Mouse (Mus musculus) c-Kit-positive CD71-positive TER-119-positive erythroid progenitor cells, embryonic 14.5 days (primary cell): ENCODE data around the gene Dnm3.

Experiments used
- DNase-seq: peaks from one replicate; pipeline ENCODE4 v3.0.0-alpha.2; 2013; ENCODE audit warnings: low spot score

Dnm3 gene

GRCm38 (mm10) chr1:162324412-162324811, 153.4 kb downstream of the Dnm3 start:
- DNase-seq, result no peak

DNA sequence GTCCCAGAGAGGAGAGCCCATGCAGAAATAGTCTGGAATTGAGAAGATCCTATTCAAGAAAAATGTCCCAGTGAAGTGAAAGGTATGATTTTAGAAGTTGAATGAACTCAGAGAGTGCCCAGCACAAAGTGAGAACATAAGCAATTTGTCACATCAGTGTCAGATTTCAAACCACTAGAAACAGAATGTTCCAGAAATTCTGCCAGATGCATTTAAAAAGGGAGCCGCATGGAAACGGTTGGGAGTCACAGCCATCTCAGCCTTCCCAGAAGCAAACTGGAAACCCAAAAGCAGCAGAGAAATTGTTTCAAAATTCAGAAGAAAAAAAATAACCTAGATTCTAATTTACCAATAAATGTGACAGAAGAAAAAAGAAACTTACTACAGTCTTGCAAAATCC, 154.7 kb downstream of the Dnm3 start:
- no peak for DNase-seq

- peak; percentile 7 for DNase-seq
These were observed 164.2 kb downstream of the Dnm3 start for GRCm38 (mm10) chr1:162313451-162314276.

DNA sequence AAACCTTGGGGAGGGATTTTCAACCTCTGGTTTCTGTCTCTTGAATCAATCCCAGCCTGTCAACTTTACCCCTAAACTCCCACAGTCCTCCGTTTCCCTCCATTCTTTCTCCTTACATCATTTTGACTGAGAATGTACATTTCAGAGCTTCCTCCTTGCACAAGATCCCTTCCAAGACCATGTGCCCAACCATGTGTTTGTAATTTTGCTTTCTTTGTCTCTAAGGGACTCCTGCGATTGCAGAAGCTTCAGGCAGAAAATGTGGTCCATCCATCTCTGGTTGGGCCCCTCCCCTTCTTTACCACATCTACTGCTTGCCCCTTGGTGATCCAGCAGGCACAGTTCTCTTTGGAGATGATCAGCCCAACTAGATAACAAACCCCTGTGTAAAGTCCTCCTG, 165.2 kb downstream of the Dnm3 start:
- no peak for DNase-seq

DNA sequence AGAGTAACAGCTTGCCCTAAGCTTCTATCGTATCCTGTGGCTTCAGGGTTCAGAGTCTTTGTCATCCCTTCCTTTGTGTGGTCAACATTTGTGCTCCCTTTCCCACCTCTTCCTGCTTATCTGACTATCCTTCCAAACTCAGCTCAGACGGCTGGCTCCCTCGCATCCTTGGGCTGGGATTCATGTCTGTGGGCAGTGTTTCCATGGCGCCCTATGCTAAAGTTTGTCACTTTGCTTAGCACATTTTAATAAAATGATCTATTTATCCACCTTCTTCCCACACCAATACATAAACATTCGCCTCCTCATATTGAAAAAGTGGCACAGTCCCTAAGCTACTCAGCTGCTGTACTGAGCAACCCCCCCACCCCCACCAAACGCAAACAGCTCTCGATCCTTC, 165.7 kb downstream of the Dnm3 start:
- no peak for DNase-seq

DNA sequence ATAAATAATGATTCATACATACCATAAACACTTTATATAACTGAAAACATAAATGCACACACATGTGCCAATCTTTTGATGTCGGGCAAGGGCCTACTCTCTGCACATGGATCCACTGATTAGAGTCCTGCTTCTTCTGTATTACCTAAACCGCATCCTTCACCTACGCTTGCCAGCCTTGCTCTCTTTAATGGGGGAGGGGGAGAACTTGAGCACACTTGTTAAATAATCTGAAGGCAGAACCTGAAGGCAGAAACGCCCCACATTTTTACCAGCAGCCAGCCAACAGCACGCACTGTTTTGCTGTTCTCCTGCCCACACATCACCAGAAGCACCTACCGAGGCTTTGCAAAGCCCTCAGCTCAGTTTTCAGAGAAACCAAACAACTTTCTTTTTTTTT, 172.6 kb downstream of the Dnm3 start:
- no peak for DNase-seq

- DNase-seq, result no peak
These were observed 175.4 kb downstream of the Dnm3 start for GRCm38 (mm10) chr1:162302480-162302879.

- DNase-seq, result no peak
These were observed 178.1 kb downstream of the Dnm3 start for GRCm38 (mm10) chr1:162299558-162300319.

DNA sequence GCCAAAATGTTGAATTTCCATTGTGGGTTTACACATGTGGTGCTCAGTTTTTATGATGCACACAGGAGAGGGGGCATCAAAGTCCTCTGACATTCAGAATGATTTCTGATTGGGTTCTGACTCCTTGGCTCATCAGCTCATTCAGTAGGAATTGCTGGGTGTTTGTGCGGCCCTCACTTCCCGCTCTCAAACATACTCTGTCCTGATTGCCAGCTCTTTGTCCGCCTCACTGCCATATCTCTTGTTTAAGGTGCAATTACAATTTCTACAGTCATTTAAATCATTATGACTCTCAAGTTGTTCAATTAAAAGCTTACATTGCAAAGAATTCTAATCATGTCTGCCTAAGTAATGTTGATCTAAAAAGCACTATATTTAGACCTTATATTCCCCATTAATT, 179.3 kb downstream of the Dnm3 start:
- no peak for DNase-seq

- no peak for DNase-seq
These were observed 182.4 kb downstream of the Dnm3 start for GRCm38 (mm10) chr1:162295443-162295842.

DNA sequence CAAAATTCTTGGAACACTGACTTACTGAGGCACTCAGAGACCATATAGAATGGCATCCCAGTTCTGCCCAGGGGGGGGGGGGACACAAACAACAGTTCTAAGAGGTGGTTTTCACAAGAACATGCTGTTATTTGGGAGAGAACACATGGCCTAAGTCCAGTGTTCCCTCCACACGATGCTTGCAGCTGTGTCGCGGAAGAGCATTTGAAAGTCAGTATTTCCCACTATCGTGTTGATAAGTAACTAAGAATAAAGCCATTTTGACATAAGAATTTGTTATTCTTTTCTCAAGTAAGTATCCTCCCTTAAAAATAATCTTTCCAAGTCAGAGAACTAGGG, 183.3 kb downstream of the Dnm3 start:
- no peak for DNase-seq

GRCm38 (mm10) chr1:162293732-162294571, 183.9 kb downstream of the Dnm3 start:
- no peak for DNase-seq

DNA sequence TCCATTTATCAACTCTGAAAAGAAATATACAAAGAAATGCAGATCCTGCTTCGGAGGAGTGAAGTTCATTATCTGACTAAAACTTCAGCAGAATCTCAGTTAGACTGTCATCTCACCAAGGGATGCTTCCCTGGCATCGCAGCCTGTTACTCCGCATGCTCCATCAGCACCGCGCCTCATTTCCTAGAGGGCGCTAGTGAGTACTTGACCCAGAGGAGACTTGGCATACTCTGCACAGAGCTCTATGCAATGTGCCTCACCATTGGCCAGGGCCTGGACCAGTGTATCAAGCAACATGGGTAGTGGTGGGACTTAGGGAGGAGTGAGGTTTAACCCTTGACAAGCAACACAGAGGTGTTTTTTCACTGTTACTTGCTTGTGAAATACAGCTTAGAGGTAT, 190.9 kb downstream of the Dnm3 start:
- peak; percentile 8 for DNase-seq

- DNase-seq, result no peak
These were observed 195.9 kb downstream of the Dnm3 start for GRCm38 (mm10) chr1:162281981-162282381.

DNA sequence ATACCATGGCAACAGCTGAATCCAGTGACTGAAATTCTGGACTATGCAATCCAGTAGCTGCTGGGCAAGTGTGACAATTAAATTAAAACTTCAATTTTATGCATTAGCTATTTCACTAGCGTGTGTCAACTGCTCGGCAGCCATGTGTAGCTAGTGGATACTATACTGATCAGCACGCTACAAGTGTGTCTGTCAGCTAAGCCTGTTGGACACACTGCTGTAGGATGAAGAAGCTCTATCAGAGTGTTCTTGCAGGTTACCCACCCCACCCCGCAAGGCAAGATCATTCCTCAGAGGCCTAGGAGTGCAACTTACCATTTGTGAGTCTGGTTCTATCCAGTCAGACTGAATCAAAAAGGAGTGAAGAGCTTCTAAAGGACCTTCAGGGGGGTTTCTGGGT, 197.8 kb downstream of the Dnm3 start:
- no peak for DNase-seq

DNA sequence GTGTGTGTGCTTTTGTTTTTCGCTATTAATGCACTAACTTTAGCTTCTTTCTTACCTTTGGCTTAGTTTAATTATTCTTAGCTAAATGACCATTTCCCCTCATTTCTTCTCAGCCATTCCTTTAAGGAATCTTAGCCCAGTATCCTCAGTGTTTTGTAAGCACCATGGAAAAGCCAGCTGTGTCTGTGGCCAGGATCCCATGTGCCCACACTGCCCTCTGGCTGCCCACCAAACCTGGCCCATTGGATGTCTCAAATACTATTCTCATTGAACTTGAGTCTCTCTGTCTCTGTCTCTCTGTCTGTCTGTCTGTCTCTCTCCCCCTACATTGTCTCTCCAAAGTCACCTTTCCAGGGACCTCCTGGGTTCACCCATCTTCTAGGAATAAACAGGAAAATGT, 201.8 kb downstream of the Dnm3 start:
- no peak for DNase-seq

- DNase-seq, result no peak
These were observed 203.1 kb downstream of the Dnm3 start for GRCm38 (mm10) chr1:162274674-162275248.

DNA sequence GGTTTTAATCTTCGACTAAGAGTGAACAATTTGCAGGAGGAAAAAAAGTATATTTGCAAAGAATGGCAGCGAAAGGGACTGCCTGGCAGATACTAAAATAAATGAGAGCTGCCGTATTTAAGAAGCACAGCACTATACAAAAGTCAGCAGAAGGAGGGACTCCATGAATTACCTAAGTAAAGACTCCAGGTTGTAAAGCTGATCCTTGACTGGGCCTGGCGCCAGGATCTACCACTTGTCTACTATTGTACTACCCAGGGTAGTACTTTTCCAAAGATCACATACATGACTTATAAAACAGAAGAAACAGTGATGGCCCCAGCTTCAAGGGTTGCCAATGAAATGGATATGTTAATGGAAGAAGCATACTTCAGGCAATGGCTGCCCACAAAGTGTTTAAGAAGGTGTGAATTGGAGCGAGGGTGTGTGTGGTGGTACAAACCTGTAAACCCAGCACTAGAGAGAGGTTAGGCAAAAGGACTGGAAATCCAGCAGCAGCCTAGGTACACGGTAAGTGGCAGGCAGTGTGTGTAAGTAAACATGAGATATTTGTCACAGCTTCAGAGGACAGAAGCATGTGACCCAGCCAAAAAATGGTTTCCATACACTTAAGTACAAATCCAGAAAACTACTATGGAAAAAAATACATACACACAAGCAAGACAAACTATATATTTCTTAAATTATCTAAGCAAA, 220.8 kb downstream of the Dnm3 start:
- DNase-seq, result no peak

- DNase-seq, result no peak
These were observed 222.9 kb downstream of the Dnm3 start for GRCm38 (mm10) chr1:162254944-162255343.

- DNase-seq, result no peak
These were observed 223.7 kb downstream of the Dnm3 start for GRCm38 (mm10) chr1:162253971-162254641.

DNA sequence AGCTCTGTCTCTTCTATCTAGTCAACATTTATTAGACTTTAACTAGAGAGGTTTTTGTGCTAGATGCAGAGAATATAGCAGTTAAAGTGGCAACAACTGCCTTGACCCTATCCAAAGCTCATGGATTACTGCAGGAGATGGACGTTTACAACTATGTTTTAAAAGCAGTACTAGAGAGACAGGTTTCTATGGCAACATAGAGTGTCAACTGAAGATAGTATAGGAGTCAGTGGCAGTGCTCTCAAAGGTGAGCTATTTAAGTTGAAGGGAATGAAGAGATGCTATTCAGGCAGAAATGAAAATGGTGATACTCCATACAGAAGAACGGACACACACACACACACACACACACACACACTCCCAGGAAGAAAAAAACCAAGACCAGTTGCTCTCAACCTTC, 225.0 kb downstream of the Dnm3 start:
- DNase-seq, result no peak
